Mouse (Mus musculus) 3T3-L1 (cell line): ENCODE data around the gene Zfp445.
A peak's percentile ranks its signal among the peaks of the same experiment; 100 is the strongest.

Source experiments
- DNase-seq: peaks from one replicate; pipeline ENCODE4 v3.0.0-alpha.2; 2015; ENCODE audit warnings: low read depth, low spot score

Gene Zfp445

GRCm38 (mm10) chr9:122836790-122837189 lies 29.0 kb downstream of the Zfp445 start:
- DNase-seq: peak; percentile 9

GRCm38 (mm10) chr9:122836126-122836525 lies 29.7 kb downstream of the Zfp445 start:
- no peak for DNase-seq

- DNase-seq: no peak
These were observed 35.9 kb downstream of the Zfp445 start for GRCm38 (mm10) chr9:122829826-122830380.

- no peak for DNase-seq
These were observed 39.1 kb downstream of the Zfp445 start for GRCm38 (mm10) chr9:122826743-122827142.

- DNase-seq: no peak
These were observed 42.3 kb downstream of the Zfp445 start for GRCm38 (mm10) chr9:122823374-122824017.

GRCm38 (mm10) chr9:122815239-122815851 lies 50.5 kb downstream of the Zfp445 start:
- no peak for DNase-seq

- DNase-seq: no peak
These were observed 51.0 kb downstream of the Zfp445 start for GRCm38 (mm10) chr9:122814775-122815174.

- DNase-seq: no peak
These were observed 53.4 kb downstream of the Zfp445 start for GRCm38 (mm10) chr9:122812386-122812785.

GRCm38 (mm10) chr9:122810212-122810611 lies 55.6 kb downstream of the Zfp445 start:
- DNase-seq: no peak

- DNase-seq: no peak
These were observed 58.6 kb downstream of the Zfp445 start for GRCm38 (mm10) chr9:122807186-122807585.

- DNase-seq: no peak
These were observed 59.9 kb downstream of the Zfp445 start for GRCm38 (mm10) chr9:122805845-122806341.

GRCm38 (mm10) chr9:122805053-122805844 lies 60.6 kb downstream of the Zfp445 start, which contains the start of gene Tcaim:
Gene Tcaim, plus strand, starts transcription at chr9:122805539.
- peak; percentile 84 for DNase-seq
